Mouse (Mus musculus): ENCODE measurements around the gene Olfr351. TPM values are rescaled to one million over a fixed set of nuclear protein-coding genes. Genes with fewer than 3 reads are reported as not detected.

Olfr351 gene
- polyA plus RNA-seq (2012; rRNA removed), result not detected in 2 replicates

DNA sequence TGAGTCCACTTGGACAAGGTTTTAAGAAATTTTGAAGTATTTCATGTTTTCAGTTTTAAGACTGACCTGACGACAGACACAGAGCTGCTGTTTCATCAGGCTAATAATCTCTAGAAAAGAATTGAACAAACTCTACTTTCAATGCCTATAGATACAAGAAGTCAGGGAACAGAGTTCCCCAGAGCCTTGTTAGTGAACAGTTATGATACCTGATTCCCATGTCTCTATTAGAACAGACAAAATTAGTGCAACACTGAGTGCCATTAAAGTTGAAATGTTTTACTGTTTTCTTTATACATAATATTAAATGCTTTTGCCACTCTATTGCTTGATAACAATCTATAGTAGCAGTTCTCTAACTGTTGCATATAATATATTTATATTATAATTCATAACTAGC, at the start of gene Olfr351:
Gene Olfr351, minus strand, starts transcription at position 101 of the 400 bp plus-strand sequence.
- no peak for TF ChIP-seq CTCF (conservative IDR thresholded peaks at IDR 0.05; ENCODE audit: insufficient read depth, insufficient read length, low read depth, low read length)
- no peak for TF ChIP-seq POLR2A (IDR thresholded peaks at IDR 0.05; ENCODE audit: low read depth, low read length)
- Histone ChIP-seq H3K4me1 (ENCODE audit: control insufficient read depth, insufficient read depth, low read length) (no peaks in the 10 kb centered on the region), H3K27ac (ENCODE audit: insufficient read depth, low read depth, low read length) (no peak within 1 kb of the TSS), H3K4me3 (ENCODE audit: insufficient read depth, low read depth, low read length) (no peak within 1 kb of the TSS), H3K36me3 (ENCODE audit: control insufficient read depth, insufficient read depth, low read length) (no peaks in the 10 kb centered on the region), H3K27me3 (replicated peaks; ENCODE audit: control insufficient read depth, insufficient read depth, low read length) (no peaks in the 10 kb centered on the region)
- WGBS, result 81% methylated on average over 1 of the region's 1 CpGs
- no peak for DNase-seq

GRCm38 (mm10) chr2:36905380-36905779, 42.9 kb upstream of the Olfr351 start, which contains the start of gene Olfr354:
Gene Olfr354 (plus strand): TSS chr2:36905680.
- no peak for TF ChIP-seq POLR2A (IDR thresholded peaks at IDR 0.05; ENCODE audit: low read depth, low read length)
- no peak for TF ChIP-seq CTCF (conservative IDR thresholded peaks at IDR 0.05; ENCODE audit: insufficient read depth, insufficient read length, low read depth, low read length)

GRCm38 (mm10) chr2:36897114-36897513, 34.7 kb upstream of the Olfr351 start:
- H3K4me3 ChIP-seq (ENCODE audit: insufficient read depth, low read depth, low read length), result no peak overlapping the region
- TF ChIP-seq CTCF (conservative IDR thresholded peaks at IDR 0.05; ENCODE audit: insufficient read depth, insufficient read length, low read depth, low read length) (no peak), POLR2A (IDR thresholded peaks at IDR 0.05; ENCODE audit: low read depth, low read length) (no peak)
- H3K36me3 ChIP-seq (ENCODE audit: control insufficient read depth, insufficient read depth, low read length), result no peaks in the 10 kb centered on the region
- no peaks in the 10 kb centered on the region for H3K4me1 ChIP-seq (ENCODE audit: control insufficient read depth, insufficient read depth, low read length)
- no peak for DNase-seq
- no peaks in the 10 kb centered on the region for H3K27me3 ChIP-seq (replicated peaks; ENCODE audit: control insufficient read depth, insufficient read depth, low read length)
- H3K27ac ChIP-seq (ENCODE audit: insufficient read depth, low read depth, low read length), result no peak overlapping the region

More at GRCm38 (mm10) chr2:36905380-36905779, 42.9 kb upstream of the Olfr351 start, which contains the start of gene Olfr354:
- Histone ChIP-seq H3K36me3 (ENCODE audit: control insufficient read depth, insufficient read depth, low read length) (no peaks in the 10 kb centered on the region), H3K27ac (ENCODE audit: insufficient read depth, low read depth, low read length) (no peak within 1 kb of the TSS), H3K27me3 (replicated peaks; ENCODE audit: control insufficient read depth, insufficient read depth, low read length) (no peaks in the 10 kb centered on the region), H3K4me1 (ENCODE audit: control insufficient read depth, insufficient read depth, low read length) (no peaks in the 10 kb centered on the region), H3K4me3 (ENCODE audit: insufficient read depth, low read depth, low read length) (no peak within 1 kb of the TSS)
- DNase-seq, result no peak

GRCm38 (mm10) chr2:36892836-36893235, 30.4 kb upstream of the Olfr351 start, which contains the start of gene Olfr353:
Gene Olfr353 (minus strand): TSS chr2:36892936.
- Histone ChIP-seq H3K4me3 (ENCODE audit: insufficient read depth, low read depth, low read length) (no peak within 1 kb of the TSS), H3K27ac (ENCODE audit: insufficient read depth, low read depth, low read length) (no peak within 1 kb of the TSS)
- no peak for TF ChIP-seq CTCF (conservative IDR thresholded peaks at IDR 0.05; ENCODE audit: insufficient read depth, insufficient read length, low read depth, low read length)
- TF ChIP-seq POLR2A (IDR thresholded peaks at IDR 0.05; ENCODE audit: low read depth, low read length), result no peak

GRCm38 (mm10) chr2:36868160-36868559, 5.7 kb upstream of the Olfr351 start, which contains the start of gene Olfr352:
Gene Olfr352 (plus strand): TSS chr2:36868460.
- WGBS, result 79% methylated on average over 1 of the region's 1 CpGs

More at GRCm38 (mm10) chr2:36892836-36893235, 30.4 kb upstream of the Olfr351 start, which contains the start of gene Olfr353:
- Histone ChIP-seq H3K36me3 (ENCODE audit: control insufficient read depth, insufficient read depth, low read length) (no peaks in the 10 kb centered on the region), H3K27me3 (replicated peaks; ENCODE audit: control insufficient read depth, insufficient read depth, low read length) (no peaks in the 10 kb centered on the region), H3K4me1 (ENCODE audit: control insufficient read depth, insufficient read depth, low read length) (no peaks in the 10 kb centered on the region)
- DNase-seq, result no peak

DNA sequence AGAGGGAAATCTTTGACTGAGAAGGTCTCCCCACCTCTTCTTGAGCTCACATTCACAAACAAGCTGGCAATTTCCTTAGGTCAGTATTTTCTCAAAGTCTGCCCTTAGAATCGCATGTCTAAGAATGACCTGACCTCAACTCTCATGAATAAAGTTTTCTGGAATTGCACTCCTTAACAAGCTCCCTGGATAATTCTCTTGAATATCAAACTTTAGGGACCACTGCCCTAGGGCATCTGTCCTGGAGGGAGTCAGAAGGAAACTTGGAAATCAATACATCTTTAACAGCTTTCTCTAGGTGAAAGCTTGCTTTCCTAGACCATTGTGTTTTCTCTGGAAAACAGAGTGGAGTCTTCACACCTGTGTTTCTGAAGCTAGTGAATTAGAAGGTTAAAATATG, 16.4 kb downstream of the Olfr351 start, which contains the start of gene Olfr350:
Gene Olfr350, plus strand, starts transcription at position 301 of the 400 bp plus-strand sequence.
- H3K27ac ChIP-seq (ENCODE audit: insufficient read depth, low read depth, low read length), result no peak within 1 kb of the TSS
- H3K27me3 ChIP-seq (replicated peaks; ENCODE audit: control insufficient read depth, insufficient read depth, low read length), result no peaks in the 10 kb centered on the region
- H3K4me1 ChIP-seq (ENCODE audit: control insufficient read depth, insufficient read depth, low read length), result no peaks in the 10 kb centered on the region
- DNase-seq, result no peak
- H3K4me3 ChIP-seq (ENCODE audit: insufficient read depth, low read depth, low read length), result no peak within 1 kb of the TSS
- TF ChIP-seq CTCF (conservative IDR thresholded peaks at IDR 0.05; ENCODE audit: insufficient read depth, insufficient read length, low read depth, low read length) (no peak), POLR2A (IDR thresholded peaks at IDR 0.05; ENCODE audit: low read depth, low read length) (no peak)
- WGBS, result 87% methylated on average over 1 of the region's 1 CpGs
- no peaks in the 10 kb centered on the region for H3K36me3 ChIP-seq (ENCODE audit: control insufficient read depth, insufficient read depth, low read length)

More at GRCm38 (mm10) chr2:36868160-36868559, 5.7 kb upstream of the Olfr351 start, which contains the start of gene Olfr352:
- DNase-seq, result no peak
- H3K36me3 ChIP-seq (ENCODE audit: control insufficient read depth, insufficient read depth, low read length), result no peaks in the 10 kb centered on the region
- no peaks in the 10 kb centered on the region for H3K27me3 ChIP-seq (replicated peaks; ENCODE audit: control insufficient read depth, insufficient read depth, low read length)
- TF ChIP-seq POLR2A (IDR thresholded peaks at IDR 0.05; ENCODE audit: low read depth, low read length), result no peak
- TF ChIP-seq CTCF (conservative IDR thresholded peaks at IDR 0.05; ENCODE audit: insufficient read depth, insufficient read length, low read depth, low read length), result no peak
- no peak within 1 kb of the TSS for H3K27ac ChIP-seq (ENCODE audit: insufficient read depth, low read depth, low read length)
- H3K4me3 ChIP-seq (ENCODE audit: insufficient read depth, low read depth, low read length), result no peak within 1 kb of the TSS
- H3K4me1 ChIP-seq (ENCODE audit: control insufficient read depth, insufficient read depth, low read length), result no peaks in the 10 kb centered on the region

DNA sequence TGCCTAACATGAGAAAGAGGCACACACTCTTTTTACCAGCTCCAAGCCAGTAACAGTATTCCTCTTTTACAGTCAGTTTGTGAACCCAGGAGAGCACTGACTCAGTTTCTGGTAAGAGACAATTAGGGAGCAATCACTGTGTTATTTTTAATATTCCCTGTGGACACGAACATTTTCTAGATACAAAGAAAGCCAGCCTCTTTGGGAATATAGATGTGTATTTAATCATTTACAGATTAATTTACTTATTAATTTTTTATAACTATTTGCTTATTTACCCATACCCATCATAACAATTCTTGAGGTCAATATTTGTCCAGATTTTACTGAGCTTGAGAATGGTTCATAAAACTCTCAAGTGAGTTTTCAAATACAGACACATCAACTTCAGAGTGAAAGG, 45.5 kb downstream of the Olfr351 start, which contains the start of gene Olfr3:
Gene Olfr3, minus strand, starts transcription at position 101 of the 400 bp plus-strand sequence.
- 63% methylated on average over 1 of the region's 1 CpGs for WGBS
- TF ChIP-seq CTCF (conservative IDR thresholded peaks at IDR 0.05; ENCODE audit: insufficient read depth, insufficient read length, low read depth, low read length) (no peak), POLR2A (IDR thresholded peaks at IDR 0.05; ENCODE audit: low read depth, low read length) (no peak)
- H3K27ac ChIP-seq (ENCODE audit: insufficient read depth, low read depth, low read length), result no peak within 1 kb of the TSS
- DNase-seq, result no peak
- H3K4me3 ChIP-seq (ENCODE audit: insufficient read depth, low read depth, low read length), result no peak within 1 kb of the TSS
- no peaks in the 10 kb centered on the region for H3K4me1 ChIP-seq (ENCODE audit: control insufficient read depth, insufficient read depth, low read length)
- no peaks in the 10 kb centered on the region for H3K36me3 ChIP-seq (ENCODE audit: control insufficient read depth, insufficient read depth, low read length)
- no peaks in the 10 kb centered on the region for H3K27me3 ChIP-seq (replicated peaks; ENCODE audit: control insufficient read depth, insufficient read depth, low read length)

Other genes starting within 250 kb of the Olfr351 start
- gene Olfr345, start 222.6 kb downstream of the Olfr351 start, polyA plus RNA-seq (2012; rRNA removed), result not detected in 2 replicates
- not detected in 2 replicates for gene Olfr346, start 176.9 kb downstream of the Olfr351 start, polyA plus RNA-seq (2012; rRNA removed)
- not detected in 2 replicates for gene Olfr347, start 130.8 kb downstream of the Olfr351 start, polyA plus RNA-seq (2012; rRNA removed)
- gene Olfr348, start 78.4 kb downstream of the Olfr351 start, polyA plus RNA-seq (2012; rRNA removed), result not detected in 2 replicates
- gene Olfr50, start 72.1 kb downstream of the Olfr351 start, polyA plus RNA-seq (2012; rRNA removed), result not detected in 2 replicates
- not detected in 2 replicates for gene Olfr3, start 45.6 kb downstream of the Olfr351 start, polyA plus RNA-seq (2012; rRNA removed)
- gene Olfr350, start 16.4 kb downstream of the Olfr351 start, polyA plus RNA-seq (2012; rRNA removed), result not detected in 2 replicates
- gene Olfr352, start 5.8 kb upstream of the Olfr351 start, polyA plus RNA-seq (2012; rRNA removed), result not detected in 2 replicates
- not detected in 2 replicates for gene Olfr353, start 30.3 kb upstream of the Olfr351 start, polyA plus RNA-seq (2012; rRNA removed)
- not detected in 2 replicates for gene Olfr354, start 43.0 kb upstream of the Olfr351 start, polyA plus RNA-seq (2012; rRNA removed)
- not detected in 2 replicates for gene Olfr355, start 66.2 kb upstream of the Olfr351 start, polyA plus RNA-seq (2012; rRNA removed)
- not detected in 2 replicates for gene Olfr356, start 74.5 kb upstream of the Olfr351 start, polyA plus RNA-seq (2012; rRNA removed)
- gene Olfr357, start 131.2 kb upstream of the Olfr351 start, polyA plus RNA-seq (2012; rRNA removed), result not detected in 2 replicates
- gene Olfr358, start 146.7 kb upstream of the Olfr351 start, polyA plus RNA-seq (2012; rRNA removed), result not detected in 2 replicates
- gene Olfr360, start 203.1 kb upstream of the Olfr351 start, polyA plus RNA-seq (2012; rRNA removed), result not detected in 2 replicates
- not detected in 2 replicates for gene Olfr361, start 226.6 kb upstream of the Olfr351 start, polyA plus RNA-seq (2012; rRNA removed)